Mouse (Mus musculus) adrenal gland, postnatal 36 days (tissue): ENCODE results near the gene Kctd8. TPM values are rescaled to one million over a fixed set of nuclear protein-coding genes. Genes with fewer than 3 reads are reported as not detected.
"Not testable (repeated sequence)": the region's sequence is repeated elsewhere in the genome, so short reads cannot be mapped to it uniquely, and the experiment has no call there.

Experiments
- DNase-seq, 2 experiments: peaks; one replicate each; pipeline ENCODE4 v3.0.0; 2021; ENCODE audit warnings: mixed read lengths in 1 of 2
- long read RNA-seq, 2 experiments: library from polyadenylated mRNA; stranded (forward); transcript quantifications; one replicate each; pipeline ENCODE4 v2.0.0; 2021; ENCODE audit warnings: borderline sequencing depth in 2 of 2
- total RNA-seq, 2 experiments: library from RNA; stranded (reverse); gene quantifications; 2 replicates each; pipeline ENCODE4 v1.2.3; 2021

Gene Kctd8
- total RNA-seq: under 1 TPM; 0.17 to 0.20 TPM
- long read RNA-seq, experiment 1: 0 reads
- long read RNA-seq, experiment 2, partial matches to known transcripts: 0 of 1 reads
- long read RNA-seq, experiment 2, other reads (novel, unspliced or antisense): 0 of 1 reads

- DNase-seq: peak; percentile 58 to 62
Measured at GRCm38 (mm10) chr5:69340919-69341801, at the start of gene Kctd8. Gene Kctd8 (minus strand): TSS chr5:69341679.

- no peak for DNase-seq
Measured at GRCm38 (mm10) chr5:69379072-69379471, 37.6 kb upstream of the Kctd8 start.

GRCm38 (mm10) chr5:69350596-69350995 is 9.1 kb upstream of the Kctd8 start:
- DNase-seq: no peak

- peak; percentile 23 to 31 for DNase-seq
Measured at GRCm38 (mm10) chr5:69340102-69340918, 1.2 kb downstream of the Kctd8 start.

- DNase-seq: no peak
Measured at GRCm38 (mm10) chr5:69339623-69339970, 1.9 kb downstream of the Kctd8 start.

- no peak for DNase-seq
Measured at GRCm38 (mm10) chr5:69338916-69339622, 2.4 kb downstream of the Kctd8 start.

- DNase-seq: no peak
Measured at GRCm38 (mm10) chr5:69327561-69327960, 13.9 kb downstream of the Kctd8 start.

GRCm38 (mm10) chr5:69324566-69325230 is 16.8 kb downstream of the Kctd8 start:
- DNase-seq: no peak

GRCm38 (mm10) chr5:69312611-69313010 is 28.9 kb downstream of the Kctd8 start:
- no peak for DNase-seq

GRCm38 (mm10) chr5:69301665-69302064 is 39.8 kb downstream of the Kctd8 start:
- DNase-seq: no peak

- no peak for DNase-seq
Measured at GRCm38 (mm10) chr5:69292353-69292752, 49.1 kb downstream of the Kctd8 start.

- DNase-seq: no peak
Measured at GRCm38 (mm10) chr5:69284359-69284758, 57.1 kb downstream of the Kctd8 start.

- DNase-seq: no peak
Measured at GRCm38 (mm10) chr5:69252366-69252765, 89.1 kb downstream of the Kctd8 start.

- DNase-seq: no peak
Measured at GRCm38 (mm10) chr5:69241931-69242330, 99.5 kb downstream of the Kctd8 start.

- no peak for DNase-seq
Measured at GRCm38 (mm10) chr5:69233560-69233959, 107.9 kb downstream of the Kctd8 start.

GRCm38 (mm10) chr5:69231649-69232048 is 109.8 kb downstream of the Kctd8 start:
- not testable (repeated sequence) for DNase-seq

GRCm38 (mm10) chr5:69227147-69227546 is 114.3 kb downstream of the Kctd8 start:
- DNase-seq: no peak

GRCm38 (mm10) chr5:69222608-69223007 is 118.9 kb downstream of the Kctd8 start:
- no peak for DNase-seq

GRCm38 (mm10) chr5:69215216-69215615 is 126.3 kb downstream of the Kctd8 start:
- no peak for DNase-seq

GRCm38 (mm10) chr5:69209401-69209800 is 132.1 kb downstream of the Kctd8 start:
- DNase-seq: no peak

- no peak for DNase-seq
Measured at GRCm38 (mm10) chr5:69207713-69208112, 133.8 kb downstream of the Kctd8 start.
